ENCODE assay signal across 26 mouse cellular contexts in genomic region chr15:92092041-92092440, GRCm38 (mm10). TPM values are rescaled to one million over a fixed set of nuclear protein-coding genes. Genes with fewer than 3 reads are reported as not detected.
DNase-seq lines count a peak whose midpoint lies in the region; ATAC-seq and TF ChIP-seq lines count a peak whose summit lies in the region.
"Had no signal": no experiment of that assay in that cellular context is flagged by ENCODE, and none has a peak within 500 bp of the region (broad histone marks: within the 10 kb centered on the region; RNA-seq: fewer than 3 reads in every experiment).

No protein-coding gene starts in this region.

- peak; percentile 58; the same call in 1 of the 2 replicates for ATAC-seq in cerebellum, adult (ENCODE audit: insufficient number of reproducible peaks, low FRiP score, low TSS enrichment)
- no peak for ATAC-seq in forebrain, embryonic 14.5 days
- no peak for ATAC-seq in intestine, postnatal 0 days
- ATAC-seq: activated CD4-positive, CD25-positive, alpha-beta regulatory T cell, adult 4 months; forebrain, embryonic 13.5 days; forebrain, postnatal 0 days had no signal

- no peak overlapping the region for H3K9ac ChIP-seq in forebrain, embryonic 14.5 days (ENCODE audit: low read length)
- H3K9ac ChIP-seq in intestine, postnatal 0 days (ENCODE audit: low read depth, low read length): no peak overlapping the region
- H3K9ac ChIP-seq: embryonic facial prominence, embryonic 13.5 days; forebrain, embryonic 13.5 days; forebrain, postnatal 0 days; heart, embryonic 13.5 days; hindbrain, embryonic 14.5 days had no signal

- 74% methylated on average over 3 of the region's 3 CpGs for WGBS in forebrain, embryonic 14.5 days
- WGBS in intestine, postnatal 0 days: 75% methylated on average over 3 of the region's 3 CpGs

- H3K4me2 ChIP-seq in forebrain, embryonic 14.5 days (ENCODE audit: low read length): no peak overlapping the region
- H3K4me2 ChIP-seq in intestine, postnatal 0 days (replicated peaks; ENCODE audit: low read depth): no peak overlapping the region
- H3K4me2 ChIP-seq: embryonic facial prominence, embryonic 13.5 days; forebrain, embryonic 13.5 days; heart, embryonic 13.5 days; hindbrain, embryonic 14.5 days had no signal

- TF ChIP-seq CTCF in intestine, postnatal 0 days (IDR thresholded peaks at IDR 0.05; ENCODE audit: low read depth): no peak

- no peaks in the 10 kb centered on the region for H3K9me3 ChIP-seq in forebrain, embryonic 14.5 days (replicated peaks; ENCODE audit: control insufficient read depth, low read length)
- no peaks in the 10 kb centered on the region for H3K9me3 ChIP-seq in intestine, postnatal 0 days (ENCODE audit: control insufficient read depth)
- H3K9me3 ChIP-seq: embryonic facial prominence, embryonic 10.5 days; embryonic facial prominence, embryonic 13.5 days; forebrain, embryonic 13.5 days; heart, embryonic 10.5 days; heart, embryonic 13.5 days had no signal

- H3K4me1 ChIP-seq in forebrain, embryonic 14.5 days (ENCODE audit: control insufficient read depth, insufficient read depth, low read length): peaks cover 4% of the 10 kb centered on the region
- H3K4me1 ChIP-seq in intestine, postnatal 0 days (replicated peaks; ENCODE audit: control insufficient read depth, insufficient read depth, low read length): no peaks in the 10 kb centered on the region
- H3K4me1 ChIP-seq: embryonic facial prominence, embryonic 13.5 days; heart, embryonic 10.5 days; heart, embryonic 13.5 days had no signal

- no peak for DNase-seq in cerebellum, postnatal 4 days (ENCODE audit: low spot score in 2 of 2)
- DNase-seq in cerebellum, adult 11-12 months: peak; percentile 48
- DNase-seq in cerebellum, adult 8-10 months: peak; percentile 29
- peak; percentile 15 to 48 for DNase-seq in cerebellum, postnatal 10 days
- no peak for DNase-seq in forebrain, embryonic 14.5 days (ENCODE audit: low spot score)
- DNase-seq in thymus, postnatal 36 days: no peak
- DNase-seq: adrenal gland, adult 8-10 months; adrenal gland, postnatal 25 days; embryo, embryonic 11 days; forebrain, postnatal 0 days; gastrocnemius, postnatal 25 days; heart, adult 18-20 months; heart, postnatal 14 days; heart, postnatal 4 days; kidney, adult 11 months; kidney, adult 8-10 months had no signal

- H3K36me3 ChIP-seq in forebrain, embryonic 14.5 days (ENCODE audit: control insufficient read depth, insufficient read depth, low read length): no peaks in the 10 kb centered on the region
- no peaks in the 10 kb centered on the region for H3K36me3 ChIP-seq in intestine, postnatal 0 days (ENCODE audit: control insufficient read depth, insufficient read depth)
- H3K36me3 ChIP-seq: embryonic facial prominence, embryonic 10.5 days; embryonic facial prominence, embryonic 13.5 days; heart, embryonic 10.5 days; heart, embryonic 13.5 days had no signal

- H3K27me3 ChIP-seq in forebrain, embryonic 14.5 days (replicated peaks; ENCODE audit: control insufficient read depth, insufficient read depth, low read length): no peaks in the 10 kb centered on the region
- H3K27me3 ChIP-seq in intestine, postnatal 0 days (replicated peaks; ENCODE audit: control insufficient read depth, insufficient read depth, low read length): no peaks in the 10 kb centered on the region
- H3K27me3 ChIP-seq: embryonic facial prominence, embryonic 13.5 days; forebrain, embryonic 13.5 days; heart, embryonic 13.5 days had no signal

- H3K4me3 ChIP-seq in forebrain, embryonic 14.5 days (ENCODE audit: low read depth, low read length): no peak overlapping the region
- no peak overlapping the region for H3K4me3 ChIP-seq in intestine, postnatal 0 days (ENCODE audit: low read depth, low read length)
- H3K4me3 ChIP-seq: embryonic facial prominence, embryonic 10.5 days; embryonic facial prominence, embryonic 13.5 days; erythroblast, embryonic 14.5 days; forebrain, embryonic 13.5 days; heart, embryonic 10.5 days; heart, embryonic 13.5 days had no signal

- no peak overlapping the region for H3K27ac ChIP-seq in forebrain, embryonic 14.5 days (ENCODE audit: low read depth, low read length)
- H3K27ac ChIP-seq in intestine, postnatal 0 days (ENCODE audit: low read depth, low read length): no peak overlapping the region
- H3K27ac ChIP-seq: embryonic facial prominence, embryonic 10.5 days; embryonic facial prominence, embryonic 13.5 days; forebrain, embryonic 13.5 days; heart, embryonic 10.5 days; heart, embryonic 13.5 days; hindbrain, embryonic 14.5 days had no signal

RNA-seq across cellular contexts. Expression of gene Cntn1, which starts 41.1 kb away (rescaled TPM):
- 23.4 and 32.5 TPM in 2 replicates for polyA plus RNA-seq in forebrain, embryonic 14.5 days (2014; fragmentation: Nextera tagmentation; extraction: Ambion mirVana)
- 2.3 and 2.4 TPM in 2 replicates for polyA plus RNA-seq in intestine, postnatal 0 days (2015; fragmentation: Nextera tagmentation; extraction: Ambion mirVana)
- polyA plus RNA-seq: erythroblast, embryonic 14.5 days had no signal

Comparison
In these comparisons a context has a peak if more than half of its experiments do, and no peak if none do; other contexts are left out.
1. DNase-seq: peak in cerebellum, adult 11-12 months (single experiment), cerebellum, adult 8-10 months (single experiment) and cerebellum, postnatal 10 days (2 of 2); none in cerebellum, postnatal 4 days (0 of 2), forebrain, embryonic 14.5 days (single experiment) and thymus, postnatal 36 days (0 of 2).